Mouse (Mus musculus): ENCODE data around the gene Wdr78. TPM values are rescaled to one million over a fixed set of nuclear protein-coding genes. Genes with fewer than 3 reads are reported as not detected.
A peak's percentile ranks its signal among the peaks of the same experiment; 100 is the strongest.

Gene Wdr78
- total RNA-seq (2021): under 1 TPM; 0.74 to 0.86 TPM
- long read RNA-seq, experiment 1: 0 reads
- long read RNA-seq, experiment 2, partial matches to known transcripts: 0 of 1 reads
- long read RNA-seq, experiment 2, other reads (novel, unspliced or antisense): 1 of 1 reads

DNA sequence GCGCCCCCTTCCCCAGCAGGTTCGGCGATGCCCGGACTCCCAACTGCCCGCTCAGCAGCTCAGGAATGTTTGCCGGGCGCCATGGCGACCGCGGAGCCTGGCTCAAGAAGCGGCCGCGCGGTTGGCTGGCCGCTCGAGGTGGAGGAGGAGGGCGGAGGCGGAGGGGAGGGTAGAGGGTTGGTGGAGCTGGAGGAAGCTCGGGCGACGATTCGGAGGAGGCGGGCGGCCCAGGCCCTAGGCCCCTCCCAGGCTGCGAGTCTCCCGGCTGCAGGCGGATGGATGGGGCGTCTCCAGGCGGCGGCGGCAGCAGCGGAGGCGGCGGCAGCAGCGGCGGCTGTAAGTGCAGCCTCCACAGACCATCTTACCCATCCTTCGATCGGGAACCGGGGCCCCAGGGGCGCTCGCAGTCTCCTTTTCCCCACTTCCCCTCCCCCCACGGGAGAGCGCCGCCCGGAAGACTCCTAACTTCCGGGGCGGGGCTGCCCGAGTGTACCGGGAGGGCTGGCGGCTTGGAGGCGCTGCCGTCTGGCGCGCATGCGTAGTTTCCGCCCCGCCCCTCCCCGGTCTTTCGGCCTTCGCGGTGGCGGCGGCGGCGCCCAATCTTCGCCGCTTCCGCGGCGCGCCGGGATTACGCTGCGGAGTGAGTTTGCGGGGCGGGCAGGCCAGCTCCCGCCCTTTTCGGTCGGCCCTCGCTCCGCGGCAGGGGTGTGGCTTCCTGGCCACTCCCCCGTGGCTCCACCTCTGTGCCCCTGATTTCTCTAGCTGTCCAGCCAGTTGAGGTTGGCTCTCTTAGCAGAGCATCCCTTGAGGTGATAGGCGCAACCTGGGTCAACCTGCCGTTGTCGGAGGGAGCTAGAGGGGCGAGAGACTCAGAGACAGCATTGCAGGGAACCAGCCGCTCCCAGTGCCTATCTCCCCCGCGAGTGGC is at the start of gene Wdr78, which contains the start of gene Mier1:
TSS of gene Wdr78 (minus strand) at position 372 of the 928 bp plus-strand sequence.
TSS of gene Mier1 (plus strand) at position 207 of the 928 bp plus-strand sequence.
- intact Hi-C loops (cut with DNase I; ENCODE audit: low total_unique reads): no loop called here
- DNase-seq: peak; percentile 97

DNA sequence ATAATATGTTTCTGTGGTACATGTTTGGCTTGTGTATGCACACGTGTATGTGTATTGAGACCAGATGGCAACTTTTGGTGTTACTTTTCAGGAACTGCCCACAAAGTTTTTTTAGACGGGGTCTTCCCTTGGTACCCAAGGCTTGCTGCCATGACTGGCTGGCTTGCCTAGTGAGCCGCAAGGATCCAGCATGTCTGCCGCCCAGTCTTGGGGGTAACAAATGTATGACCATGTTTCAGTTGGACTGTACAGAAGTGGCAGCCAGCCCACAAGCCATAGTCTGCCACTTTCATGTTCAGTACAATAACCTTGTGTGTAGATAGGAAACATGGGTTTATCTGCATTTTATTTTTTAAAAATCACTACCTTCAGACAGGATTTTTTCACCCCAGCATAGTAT is 44.4 kb upstream of the Wdr78 start:
- no peak for DNase-seq
- intact Hi-C loops (cut with DNase I; ENCODE audit: low total_unique reads): no loop called here

DNA sequence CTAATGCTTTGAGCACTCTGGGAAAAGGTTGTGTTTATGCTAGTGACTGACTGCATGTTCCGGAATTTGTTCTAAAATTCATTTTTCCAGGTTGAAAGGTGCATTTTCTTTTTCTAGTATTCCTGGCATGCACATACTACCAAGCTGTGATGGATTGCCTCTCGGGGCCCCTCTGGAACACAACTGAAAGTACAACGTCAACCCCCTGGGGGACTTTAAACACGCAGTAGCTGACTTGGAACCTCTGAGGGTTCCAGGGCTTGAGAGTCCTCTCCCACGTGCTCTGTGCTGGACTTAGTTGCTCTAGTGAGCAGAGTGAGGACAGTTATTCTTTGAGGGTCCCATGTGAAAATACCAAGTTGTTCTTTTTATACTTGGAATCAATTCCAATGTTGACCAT is 37.6 kb upstream of the Wdr78 start:
- intact Hi-C loops (cut with DNase I; ENCODE audit: low total_unique reads): no loop called here
- no peak for DNase-seq

DNA sequence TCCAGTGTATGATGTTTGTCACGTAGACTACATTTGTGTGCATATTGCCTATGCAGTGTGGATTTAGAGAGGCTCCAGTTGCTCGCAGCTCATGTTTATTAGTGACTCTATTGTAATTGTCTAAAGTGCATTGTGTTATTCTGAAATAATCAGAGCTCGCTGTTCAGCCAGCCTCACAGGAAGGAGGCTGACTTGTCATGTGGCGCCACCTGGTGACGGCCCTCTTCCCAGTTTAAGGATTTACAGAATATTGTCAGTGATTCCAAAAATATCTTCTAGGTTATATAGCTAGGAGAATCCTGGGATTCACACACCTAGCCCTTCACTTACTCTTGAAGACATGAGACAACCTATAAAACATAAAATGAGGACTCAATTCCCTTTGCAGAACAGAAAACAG is 32.0 kb upstream of the Wdr78 start:
- intact Hi-C loops (cut with DNase I; ENCODE audit: low total_unique reads): no loop called here

DNA sequence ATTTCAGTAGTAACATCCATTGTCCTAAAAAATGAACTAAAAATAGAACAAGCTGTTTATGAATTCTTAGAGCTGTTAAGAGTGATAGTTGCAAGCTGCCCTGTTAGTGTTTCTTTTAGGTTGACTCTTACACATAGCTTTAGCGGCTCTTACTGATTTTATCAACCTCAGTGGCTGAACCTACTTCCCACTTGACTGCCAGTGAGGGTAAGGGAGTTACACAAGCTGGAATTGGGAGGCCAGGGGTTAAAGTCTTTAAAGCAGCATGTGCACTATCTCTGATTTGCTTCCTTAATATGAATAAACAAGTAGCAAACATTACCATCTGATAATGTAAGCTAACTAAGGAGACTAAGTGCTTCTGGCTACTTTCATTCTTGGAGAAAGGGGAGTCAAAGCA is 22.6 kb upstream of the Wdr78 start:
- DNase-seq: no peak
- intact Hi-C loops (cut with DNase I; ENCODE audit: low total_unique reads): no loop called here

More for the DNA sequence above, 32.0 kb upstream of the Wdr78 start:
- DNase-seq: peak; percentile 74

DNA sequence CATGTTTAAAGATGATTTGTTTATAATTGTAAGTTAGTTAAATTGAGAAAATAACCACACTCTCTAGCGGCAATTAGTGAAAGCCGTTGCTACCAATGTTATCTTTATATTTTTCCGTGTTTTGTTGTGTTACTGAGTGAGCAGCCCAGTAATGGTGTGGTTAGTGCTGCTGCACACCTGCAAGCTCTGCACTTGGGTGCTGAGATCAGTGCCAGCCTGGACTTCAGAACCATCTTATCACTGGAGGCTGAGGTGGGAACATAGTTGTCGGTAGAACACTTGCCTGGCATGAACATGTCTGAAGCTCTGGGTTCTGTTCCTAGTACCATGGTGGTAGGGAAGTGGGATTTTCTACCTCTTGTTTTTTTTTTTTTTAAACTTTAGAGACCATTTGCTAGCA is 12.2 kb upstream of the Wdr78 start:
- intact Hi-C loops (cut with DNase I; ENCODE audit: low total_unique reads): no loop called here
- DNase-seq: no peak

DNA sequence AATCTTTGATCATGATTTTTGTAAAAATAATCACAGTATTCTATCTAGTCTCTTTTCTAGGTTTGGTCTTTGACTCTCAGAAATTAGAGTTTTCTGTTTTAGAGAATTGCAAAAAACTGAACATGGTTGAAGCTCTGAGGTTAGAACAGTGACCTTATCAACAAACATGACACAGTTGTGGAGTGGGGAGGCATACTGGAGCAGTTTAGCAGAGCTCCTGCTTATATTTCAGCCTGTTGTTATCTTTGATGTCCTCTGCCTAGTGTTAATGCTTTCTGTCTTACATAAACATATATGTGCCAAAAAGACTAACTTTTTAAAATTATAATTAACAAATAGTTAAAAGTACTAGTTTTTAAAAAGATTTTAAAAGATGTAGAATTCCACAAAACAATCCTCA is 9.3 kb upstream of the Wdr78 start:
- DNase-seq: no peak
- intact Hi-C loops (cut with DNase I; ENCODE audit: low total_unique reads): no loop called here

DNA sequence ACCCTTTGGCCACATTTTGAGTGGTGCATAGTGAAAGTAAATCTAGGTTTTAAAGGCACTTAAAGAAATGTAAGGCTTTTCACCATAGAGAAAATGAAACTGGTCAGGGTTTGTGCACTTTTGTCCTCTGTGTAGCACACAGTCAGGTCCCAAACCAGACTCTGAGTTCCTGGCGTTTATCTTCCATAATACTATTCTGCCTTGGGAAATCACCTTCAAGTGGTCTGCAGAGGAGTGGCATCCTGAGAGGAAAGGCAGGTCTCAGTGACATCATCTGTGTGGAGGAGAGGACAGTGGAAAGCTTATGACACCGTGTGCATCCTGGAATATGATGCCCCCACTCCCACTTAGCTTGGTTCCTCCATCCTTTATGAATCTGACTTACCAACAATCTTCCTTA is 8.7 kb upstream of the Wdr78 start:
- intact Hi-C loops (cut with DNase I; ENCODE audit: low total_unique reads): no loop called here
- DNase-seq: no peak

DNA sequence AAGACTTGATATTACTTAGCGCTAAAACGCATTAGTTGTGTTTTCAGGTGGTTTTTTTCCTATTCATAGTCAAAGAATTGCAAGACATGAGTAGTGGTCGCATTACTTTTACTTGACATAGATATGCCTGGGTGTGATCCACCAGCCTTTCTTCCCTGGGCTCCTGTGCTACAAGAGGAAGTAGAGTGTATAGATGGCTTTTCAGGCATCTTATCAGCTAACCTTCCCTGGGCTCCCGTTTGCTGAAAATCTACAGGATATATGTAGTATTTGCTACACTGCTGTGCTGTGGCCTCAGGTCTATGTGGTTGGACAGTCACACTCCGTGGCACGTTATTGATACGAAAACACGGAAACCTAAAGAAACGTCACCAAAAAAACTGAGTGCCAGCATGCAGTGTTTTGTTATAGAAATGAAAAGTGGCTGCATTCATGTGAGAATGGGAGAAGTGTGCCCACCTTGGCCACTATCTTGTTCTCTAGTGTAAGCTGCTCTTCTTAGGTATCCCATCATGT is 6.6 kb upstream of the Wdr78 start:
- intact Hi-C loops (cut with DNase I; ENCODE audit: low total_unique reads): no loop called here

DNA sequence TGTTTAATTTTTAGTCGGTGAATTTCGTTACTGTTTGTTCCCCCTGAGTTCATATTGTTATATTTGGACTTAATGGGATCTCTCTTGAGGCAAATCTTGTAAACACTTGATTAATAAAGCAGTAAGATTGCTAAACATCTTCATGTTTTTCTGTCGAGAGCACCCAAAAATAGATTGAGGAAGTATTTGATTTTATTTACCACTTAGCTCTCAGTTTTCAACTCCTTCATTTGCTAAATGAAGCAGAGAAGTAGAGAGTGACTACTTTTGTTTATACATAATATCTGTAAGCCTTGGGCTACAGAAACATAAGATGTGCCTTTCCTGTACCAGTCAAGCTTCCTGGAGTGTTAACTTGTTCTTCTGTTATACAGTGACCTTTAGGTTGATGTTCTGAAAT is 6.0 kb upstream of the Wdr78 start:
- intact Hi-C loops (cut with DNase I; ENCODE audit: low total_unique reads): no loop called here
- DNase-seq: no peak

More for the DNA sequence above, 6.6 kb upstream of the Wdr78 start:
- no peak for DNase-seq

DNA sequence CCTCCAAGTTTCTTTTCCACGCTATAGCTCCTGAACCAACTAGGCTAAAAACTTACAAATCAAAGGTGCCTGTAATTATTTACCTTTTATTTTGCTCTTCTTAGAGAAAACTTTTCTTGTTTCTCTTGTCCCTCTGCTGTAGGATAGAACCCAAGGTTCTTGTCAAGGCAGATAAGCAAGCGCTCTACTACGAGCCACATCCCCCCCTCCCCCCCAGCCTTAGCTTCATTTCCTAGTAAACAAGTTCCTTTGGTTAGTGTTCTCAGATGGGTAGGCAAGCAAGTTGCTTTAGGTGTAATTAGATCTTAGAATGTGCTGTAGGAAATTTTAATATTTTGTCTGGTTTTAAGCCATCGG is 5.7 kb upstream of the Wdr78 start:
- DNase-seq: no peak
- intact Hi-C loops (cut with DNase I; ENCODE audit: low total_unique reads): no loop called here

DNA sequence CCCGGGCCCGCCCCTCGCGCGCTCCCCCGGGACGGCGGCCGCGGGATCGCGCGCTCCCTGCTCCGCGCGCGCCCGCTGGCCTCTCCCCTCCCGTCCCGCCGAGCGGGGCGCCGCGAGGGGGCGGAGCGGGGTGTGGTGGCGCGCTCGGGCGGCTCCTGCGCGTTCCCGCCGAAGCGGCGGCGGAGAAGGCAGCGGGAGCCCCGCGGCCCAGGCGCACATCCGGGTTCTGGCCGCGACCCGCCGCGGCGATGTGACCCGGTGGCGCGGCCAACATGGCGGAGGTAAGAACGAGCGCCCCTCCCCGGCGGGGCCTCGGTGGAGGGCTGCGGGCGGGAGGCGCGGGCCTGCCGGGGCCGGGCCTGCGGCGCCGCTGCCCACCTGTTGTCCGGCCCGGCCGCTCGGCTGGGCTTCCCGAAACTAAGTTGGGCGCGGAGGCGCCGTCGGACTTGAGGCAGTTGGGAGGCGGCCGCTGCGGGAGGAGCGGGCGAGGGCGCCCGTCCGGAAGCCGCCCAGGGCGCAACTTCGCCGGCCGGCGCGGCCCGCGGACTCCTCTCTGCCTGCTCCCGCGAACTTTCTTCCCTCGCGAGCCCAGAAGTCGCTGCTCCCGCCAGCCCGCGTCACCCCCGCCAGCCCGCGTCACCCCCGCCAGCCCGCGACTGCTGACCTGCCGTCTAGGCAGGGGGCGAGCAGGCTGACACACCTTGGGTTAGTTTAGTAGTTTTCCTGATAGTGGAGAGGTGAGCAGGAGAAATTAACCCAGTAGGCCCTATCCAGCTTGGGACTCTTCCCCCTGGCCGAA is 5.1 kb upstream of the Wdr78 start:
- intact Hi-C loops (cut with DNase I; ENCODE audit: low total_unique reads): no loop called here
- peak; percentile 85 for DNase-seq

DNA sequence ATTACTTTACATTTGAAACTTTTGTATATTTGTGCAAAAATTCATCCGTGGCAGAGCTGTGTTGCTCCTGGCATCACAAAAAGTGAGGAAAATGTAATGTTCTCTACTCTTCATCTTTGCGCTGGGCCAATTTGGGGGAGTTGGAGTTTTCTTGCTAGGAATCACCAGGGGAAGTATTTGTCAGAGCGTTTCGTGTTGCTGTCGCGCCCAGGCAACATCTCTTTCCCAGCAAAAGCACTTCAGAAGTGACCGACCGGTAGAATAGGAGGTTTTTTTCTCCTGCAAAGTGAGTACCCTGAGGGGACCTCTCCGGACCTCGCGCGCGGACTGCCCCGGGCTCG is 4.5 kb upstream of the Wdr78 start:
- DNase-seq: no peak
- intact Hi-C loops (cut with DNase I; ENCODE audit: low total_unique reads): no loop called here

DNA sequence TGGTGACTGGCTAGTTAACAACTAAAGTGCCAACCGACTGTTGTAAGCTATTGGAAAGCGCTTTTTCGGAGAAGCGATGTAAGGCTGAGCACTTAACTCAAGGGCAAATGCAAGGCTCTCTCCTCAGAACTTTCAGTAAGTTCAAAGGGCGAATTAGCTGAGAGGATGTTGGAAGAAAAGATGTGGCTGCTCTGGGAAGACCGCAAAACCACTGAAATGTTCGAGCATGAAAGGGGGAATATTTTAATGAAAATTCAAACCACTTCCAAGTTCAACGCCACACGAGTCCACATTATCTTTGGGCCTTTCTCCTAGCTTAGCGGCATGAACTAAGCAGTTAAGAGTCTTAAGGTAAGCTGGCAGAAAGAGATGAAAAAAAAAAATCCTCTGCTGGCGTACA is 953 bp downstream of the Wdr78 start:
- no peak for DNase-seq
- intact Hi-C loops (cut with DNase I; ENCODE audit: low total_unique reads): no loop called here

DNA sequence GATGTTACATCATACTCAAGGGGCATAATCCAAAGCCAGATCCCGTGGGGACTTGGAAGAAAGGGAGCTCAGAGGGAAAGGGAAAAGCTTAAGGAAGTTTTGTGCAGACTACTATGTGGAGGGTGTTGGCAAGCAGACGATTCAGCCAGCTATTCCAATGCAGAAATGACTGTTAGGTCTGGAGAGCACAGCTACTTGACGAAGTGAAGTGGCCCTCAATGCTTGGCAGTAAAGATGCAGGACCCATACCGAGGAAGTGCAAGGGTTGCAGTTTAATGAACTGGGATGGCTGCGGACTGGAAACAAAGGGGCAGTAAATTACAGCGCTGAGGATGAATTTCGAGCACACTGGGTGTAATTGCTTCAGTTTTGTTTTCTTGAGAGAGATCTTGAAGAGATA is 1.7 kb downstream of the Wdr78 start:
- no peak for DNase-seq
- intact Hi-C loops (cut with DNase I; ENCODE audit: low total_unique reads): no loop called here

DNA sequence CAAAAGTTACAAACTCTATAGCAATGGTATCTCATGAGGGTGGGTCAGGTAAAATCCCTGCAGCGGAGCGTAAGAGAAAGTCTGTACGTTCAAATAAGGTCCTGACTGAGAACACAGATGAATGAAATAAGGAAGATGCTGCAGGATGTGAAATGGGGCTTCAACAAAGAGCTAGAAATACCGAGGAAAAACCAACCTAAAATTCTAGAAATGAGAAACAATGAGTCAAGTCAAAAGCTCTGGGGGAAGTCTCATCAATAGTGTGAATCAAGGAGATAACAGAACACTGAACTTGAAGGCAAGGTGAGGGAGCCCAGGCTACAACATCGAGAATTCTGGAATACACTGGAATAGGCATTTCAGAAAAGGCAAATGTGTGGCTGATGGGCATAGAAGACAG is 15.8 kb downstream of the Wdr78 start:
- no peak for DNase-seq
- intact Hi-C loops (cut with DNase I; ENCODE audit: low total_unique reads): no loop called here

DNA sequence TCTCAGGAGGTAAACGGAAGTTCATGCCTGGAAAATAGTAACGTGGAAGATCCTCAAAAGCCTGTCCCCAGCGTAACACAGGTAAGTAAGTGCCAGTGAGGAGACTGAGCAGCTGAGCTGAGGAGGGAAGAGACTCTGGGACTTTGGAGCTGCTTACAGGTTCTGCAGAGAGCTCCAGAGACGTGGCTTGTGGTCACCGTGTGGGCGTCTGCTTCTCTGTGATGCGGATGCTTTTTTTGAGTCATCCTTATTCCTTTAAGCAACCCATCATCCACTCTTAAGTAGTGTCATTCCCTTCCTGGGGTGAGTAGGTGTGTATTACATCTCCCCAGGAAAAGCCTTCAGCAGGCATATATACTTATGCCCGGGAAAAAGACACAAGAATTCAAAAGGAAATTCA is 18.4 kb downstream of the Wdr78 start:
- DNase-seq: no peak
- intact Hi-C loops (cut with DNase I; ENCODE audit: low total_unique reads): no loop called here

DNA sequence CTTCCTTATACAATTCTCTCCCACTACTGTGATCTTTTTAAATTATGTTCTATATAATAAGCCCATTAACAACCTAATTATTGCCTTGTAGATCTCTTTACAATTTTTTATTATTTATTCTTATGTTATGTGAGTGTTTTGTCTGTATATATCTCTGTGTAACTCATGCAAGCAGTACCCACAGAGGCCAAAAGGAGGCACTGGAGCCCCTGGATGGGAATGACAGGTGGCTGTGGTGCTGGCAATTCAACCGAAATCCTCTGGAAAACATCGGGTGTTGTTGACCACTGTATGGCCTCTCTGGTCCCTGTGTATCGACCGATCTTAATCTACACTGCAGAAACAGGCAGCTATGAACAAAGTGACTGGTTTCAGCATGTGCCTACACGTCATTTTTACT is 29.1 kb downstream of the Wdr78 start:
- intact Hi-C loops (cut with DNase I; ENCODE audit: low total_unique reads): no loop called here
- DNase-seq: no peak

DNA sequence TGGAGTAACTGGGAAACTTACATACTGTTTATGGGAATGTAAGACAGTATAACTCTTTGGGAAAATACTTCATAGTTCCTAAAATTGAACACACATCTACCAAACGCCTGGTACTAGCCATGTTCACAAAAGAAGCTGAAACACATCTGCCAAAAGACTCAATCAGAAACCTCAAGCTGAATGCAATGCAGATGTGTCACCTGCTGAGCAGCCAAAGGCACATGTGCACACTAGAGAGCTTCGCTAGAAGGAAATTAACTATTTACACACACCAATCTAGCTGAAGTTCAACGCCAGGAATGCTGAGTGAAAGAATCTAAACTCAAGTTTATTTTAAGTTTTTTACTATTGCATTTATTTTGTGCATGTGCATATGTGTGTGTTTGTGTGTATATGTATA is 43.7 kb downstream of the Wdr78 start:
- no peak for DNase-seq
- intact Hi-C loops (cut with DNase I; ENCODE audit: low total_unique reads): no loop called here

DNA sequence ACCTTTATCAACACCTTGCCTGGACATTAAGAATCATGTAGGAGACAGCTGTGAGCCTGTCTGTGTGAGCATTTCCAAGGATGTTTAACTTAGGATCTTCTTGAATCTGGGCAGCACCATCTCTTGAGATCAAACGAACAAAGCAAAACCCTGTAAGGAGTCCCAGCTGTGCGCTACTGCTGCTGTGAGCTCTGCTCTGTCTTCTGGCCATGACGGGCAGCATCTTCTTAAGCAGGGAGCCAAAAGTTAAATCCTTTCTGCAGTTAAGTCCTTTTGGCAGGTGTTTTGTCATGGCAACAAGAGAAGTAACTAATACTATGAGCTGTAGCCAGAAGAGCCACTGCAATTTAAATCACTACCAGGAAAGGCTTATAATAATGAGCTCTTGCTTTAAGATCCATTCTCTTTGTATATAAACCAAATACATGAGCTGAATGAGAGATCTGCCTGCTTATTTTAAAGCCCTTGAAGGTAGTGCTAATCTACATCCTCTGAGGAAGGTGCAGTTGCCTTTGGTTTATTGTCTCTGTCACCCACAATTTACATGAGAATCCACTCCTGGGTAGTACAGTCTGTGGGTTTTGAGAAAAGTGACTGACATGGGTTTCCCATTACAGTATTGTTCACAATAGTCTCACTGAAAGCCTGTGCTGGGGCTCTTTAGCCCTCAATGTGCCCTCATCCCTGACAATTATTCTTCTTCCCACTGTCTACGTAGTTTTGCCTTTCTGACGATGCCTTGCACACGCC is 46.3 kb downstream of the Wdr78 start:
- no peak for DNase-seq
- intact Hi-C loops (cut with DNase I; ENCODE audit: low total_unique reads): no loop called here
